Mouse (Mus musculus): ENCODE results near the gene Ddi2.

Ddi2 gene

GRCm38 (mm10) chr4:141742381-141742780, 19.2 kb upstream of the Ddi2 start:
- DNase-seq (ENCODE audit: low spot score in 2 of 2), result no peak

- no peak for DNase-seq (ENCODE audit: low spot score in 2 of 2)
Observed at GRCm38 (mm10) chr4:141741856-141742255, 18.6 kb upstream of the Ddi2 start.

GRCm38 (mm10) chr4:141738015-141738414, 14.8 kb upstream of the Ddi2 start:
- DNase-seq (ENCODE audit: low spot score in 2 of 2), result no peak

- no peak for DNase-seq (ENCODE audit: low spot score in 2 of 2)
Observed at GRCm38 (mm10) chr4:141736856-141737255, 13.6 kb upstream of the Ddi2 start.

GRCm38 (mm10) chr4:141735206-141735560, 12.0 kb upstream of the Ddi2 start:
- DNase-seq (ENCODE audit: low spot score in 2 of 2), result no peak

GRCm38 (mm10) chr4:141734446-141735205, 11.4 kb upstream of the Ddi2 start:
- DNase-seq (ENCODE audit: low spot score in 2 of 2), result peak; percentile 97

- DNase-seq (ENCODE audit: low spot score in 2 of 2), result no peak
Observed at GRCm38 (mm10) chr4:141731766-141732165, 8.5 kb upstream of the Ddi2 start.

- no peak for DNase-seq (ENCODE audit: low spot score in 2 of 2)
Observed at GRCm38 (mm10) chr4:141730401-141730800, 7.2 kb upstream of the Ddi2 start.

GRCm38 (mm10) chr4:141729266-141729665, 6.0 kb upstream of the Ddi2 start:
- no peak for DNase-seq (ENCODE audit: low spot score in 2 of 2)

- no peak for DNase-seq (ENCODE audit: low spot score in 2 of 2)
Observed at GRCm38 (mm10) chr4:141725738-141726137, 2.5 kb upstream of the Ddi2 start.

- no peak for DNase-seq (ENCODE audit: low spot score in 2 of 2)
Observed at GRCm38 (mm10) chr4:141725277-141725676, 2.1 kb upstream of the Ddi2 start.

- no peak for DNase-seq (ENCODE audit: low spot score in 2 of 2)
Observed at GRCm38 (mm10) chr4:141724594-141724993, 1.4 kb upstream of the Ddi2 start.

- peak in 1 of 2 experiments; percentile 36 for DNase-seq (ENCODE audit: low spot score in 2 of 2)
Observed at GRCm38 (mm10) chr4:141723673-141724068, 452 bp upstream of the Ddi2 start.

- no peak for DNase-seq (ENCODE audit: low spot score in 2 of 2)
Observed at GRCm38 (mm10) chr4:141721961-141722360, 1.3 kb downstream of the Ddi2 start.

GRCm38 (mm10) chr4:141720761-141721523, 2.3 kb downstream of the Ddi2 start:
- no peak for DNase-seq (ENCODE audit: low spot score in 2 of 2)

- no peak for DNase-seq (ENCODE audit: low spot score in 2 of 2)
Observed at GRCm38 (mm10) chr4:141719304-141719703, 3.9 kb downstream of the Ddi2 start.

- no peak for DNase-seq (ENCODE audit: low spot score in 2 of 2)
Observed at GRCm38 (mm10) chr4:141717633-141718032, 5.6 kb downstream of the Ddi2 start.

GRCm38 (mm10) chr4:141715027-141715426, 8.2 kb downstream of the Ddi2 start:
- DNase-seq (ENCODE audit: low spot score in 2 of 2), result no peak

GRCm38 (mm10) chr4:141713598-141714142, 9.5 kb downstream of the Ddi2 start:
- no peak for DNase-seq (ENCODE audit: low spot score in 2 of 2)

- DNase-seq (ENCODE audit: low spot score in 2 of 2), result no peak
Observed at GRCm38 (mm10) chr4:141711250-141711649, 12.0 kb downstream of the Ddi2 start.

- DNase-seq (ENCODE audit: low spot score in 2 of 2), result no peak
Observed at GRCm38 (mm10) chr4:141708971-141709370, 14.2 kb downstream of the Ddi2 start.

GRCm38 (mm10) chr4:141708005-141708404, 15.2 kb downstream of the Ddi2 start:
- no peak for DNase-seq (ENCODE audit: low spot score in 2 of 2)

GRCm38 (mm10) chr4:141705331-141705730, 17.9 kb downstream of the Ddi2 start:
- peak; percentile 77 to 86 for DNase-seq (ENCODE audit: low spot score in 2 of 2)

Measured in right cerebral cortex, postnatal 10 days (tissue).